Mouse (Mus musculus) liver, embryonic 14.5 days (tissue): ENCODE results near the gene Pik3ap1.

ENCODE experiments used
- CTCF ChIP-seq: IDR thresholded peaks from 2 replicates; pipeline ENCODE4 v1.5.1; 2016; ENCODE audit warnings: antibody characterized with exemption, low read depth, control low read depth
- EP300 ChIP-seq: IDR thresholded peaks from 2 replicates; pipeline ENCODE4 v1.6.1; 2016; ENCODE audit warnings: antibody characterized with exemption, low read depth

- TF ChIP-seq CTCF = no peak
- no peak for TF ChIP-seq EP300
These were observed 51.9 kb downstream of the Pik3ap1 start for GRCm38 (mm10) chr19:41332986-41333385.
